Mouse (Mus musculus) liver, adult 2 months (tissue): ENCODE measurements at regions not wholly inside any gene's neighbourhood (a gene's known extent, or its start where the extent isn't known, plus 50 kb on each side); places are given as distances from the start of the nearest gene placed in this dataset.

Experiments used
- DNase-seq: peaks from one replicate; pipeline ENCODE4 v3.0.0-alpha.2; 2011; ENCODE audit warnings: low read depth, low spot score; ENCODE audit errors: extremely low read depth
- H3K27ac ChIP-seq: fragments of 200-500 bp; replicated peaks from 2 replicates; pipeline ENCODE4 v1.5.1; 2012; ENCODE audit warnings: low read depth, mild to moderate bottlenecking, control low read depth, inconsistent platforms, low read length; ENCODE audit not compliant: insufficient read depth
- H3K27me3 ChIP-seq: fragments of 200-500 bp; 2 replicates; pipeline ENCODE4 v1.6.1; 2012; ENCODE audit warnings: mild to moderate bottlenecking, moderate library complexity, low read length, inconsistent platforms; ENCODE audit not compliant: control insufficient read depth, insufficient read depth
- H3K36me3 ChIP-seq: fragments of 200-500 bp; 2 replicates; pipeline ENCODE4 v1.6.1; 2012; ENCODE audit warnings: low read length, inconsistent platforms; ENCODE audit not compliant: control insufficient read depth, insufficient read depth
- H3K4me1 ChIP-seq: fragments of 200-500 bp; 2 replicates; pipeline ENCODE4 v1.6.1; 2011; ENCODE audit warnings: low read length; ENCODE audit not compliant: control insufficient read depth, insufficient read depth
- H3K4me3 ChIP-seq: fragments of 200-500 bp; 2 replicates; pipeline ENCODE4 v1.5.1; 2011; ENCODE audit warnings: low read depth, mild to moderate bottlenecking, control low read depth, low read length, moderate library complexity; ENCODE audit not compliant: insufficient read depth
- H3K79me2 ChIP-seq: fragments of 200-500 bp; 2 replicates; pipeline ENCODE4 v1.6.1; 2012; ENCODE audit warnings: inconsistent platforms, mild to moderate bottlenecking, low read length, moderate library complexity; ENCODE audit not compliant: control insufficient read depth, insufficient read depth
- H3K9ac ChIP-seq: fragments of 200-500 bp; 2 replicates; pipeline ENCODE4 v1.6.1; 2012; ENCODE audit warnings: low read depth, mild to moderate bottlenecking, control low read depth, inconsistent platforms, low read length
- CTCF ChIP-seq: fragments of 200-500 bp; IDR thresholded peaks from 2 replicates; pipeline ENCODE4 v1.5.1; 2011; ENCODE audit warnings: low read depth, low read length, control low read depth
- POLR2A ChIP-seq: fragments of 200-500 bp; IDR thresholded peaks from 2 replicates; pipeline ENCODE4 v1.6.1; 2011; ENCODE audit warnings: low read length, control low read depth; ENCODE audit not compliant: insufficient read depth; ENCODE audit errors: extremely low read depth
- WGBS: fragments of 180-500 bp; shearing (Covaris S2); methylation state at CpG from one replicate; pipeline ENCODE4 v1.1.7; 2018; 5-methylcytosine and 5-hydroxymethylcytosine counted together

- DNase-seq = no peak
- no peak for TF ChIP-seq POLR2A
- TF ChIP-seq CTCF = no peak
- Histone ChIP-seq H3K4me1 (no peaks in the 10 kb centered on the region), H3K4me3 (no peak overlapping the region), H3K27ac (no peak overlapping the region), H3K79me2 (no peaks in the 10 kb centered on the region), H3K9ac (no peak overlapping the region), H3K36me3 (no peaks in the 10 kb centered on the region), H3K27me3 (0 out of 2 replicates have a peak, but pooled peaks cover 2% of the 10 kb centered on the region)
- WGBS = 46% methylated on average over 8 of the region's 8 CpGs
Measured at GRCm38 (mm10) chr16:93013881-93014280, 187.9 kb upstream of the Runx1 start.

- no peak for TF ChIP-seq POLR2A
- TF ChIP-seq CTCF = no peak
- Histone ChIP-seq H3K9ac (no peak overlapping the region), H3K27me3 (0 out of 2 replicates have a peak, but pooled peaks cover 2% of the 10 kb centered on the region), H3K4me3 (no peak overlapping the region), H3K36me3 (no peaks in the 10 kb centered on the region), H3K4me1 (no peaks in the 10 kb centered on the region), H3K79me2 (no peaks in the 10 kb centered on the region), H3K27ac (no peak overlapping the region)
- 76% methylated on average over 7 of the region's 7 CpGs for WGBS
- no peak for DNase-seq
Measured at GRCm38 (mm10) chr16:93013256-93013655, 187.3 kb upstream of the Runx1 start.

GRCm38 (mm10) chr16:93011474-93011873, 185.5 kb upstream of the Runx1 start:
- no peak for TF ChIP-seq CTCF
- TF ChIP-seq POLR2A = no peak
- Histone ChIP-seq H3K4me3 (no peak overlapping the region), H3K4me1 (no peaks in the 10 kb centered on the region), H3K9ac (no peak overlapping the region), H3K36me3 (no peaks in the 10 kb centered on the region), H3K27me3 (peaks cover 2% of the 10 kb centered on the region; the same call in 1 of the 2 replicates), H3K79me2 (no peaks in the 10 kb centered on the region), H3K27ac (no peak overlapping the region)
- DNase-seq = no peak
- 91% methylated on average over 1 of the region's 1 CpGs for WGBS

GRCm38 (mm10) chr16:93006321-93006984, 180.5 kb upstream of the Runx1 start:
- Histone ChIP-seq H3K4me1 (no peaks in the 10 kb centered on the region), H3K79me2 (no peaks in the 10 kb centered on the region), H3K27me3 (peaks cover 2% of the 10 kb centered on the region; the same call in 1 of the 2 replicates), H3K4me3 (no peak overlapping the region), H3K9ac (no peak overlapping the region), H3K27ac (no peak overlapping the region), H3K36me3 (no peaks in the 10 kb centered on the region)
- TF ChIP-seq POLR2A (no peak), CTCF (no peak)
- DNase-seq = no peak
- 15% methylated on average over 21 of the region's 21 CpGs for WGBS

GRCm38 (mm10) chr16:93005470-93005869, 179.5 kb upstream of the Runx1 start:
- no peak overlapping the region for H3K9ac ChIP-seq
- H3K4me1 ChIP-seq = no peaks in the 10 kb centered on the region
- no peak for DNase-seq
- H3K27me3 ChIP-seq = peaks cover 2% of the 10 kb centered on the region; the same call in 1 of the 2 replicates
- H3K36me3 ChIP-seq = no peaks in the 10 kb centered on the region
- TF ChIP-seq POLR2A (no peak), CTCF (no peak)
- H3K79me2 ChIP-seq = no peaks in the 10 kb centered on the region
- no peak overlapping the region for H3K27ac ChIP-seq
- H3K4me3 ChIP-seq = no peak overlapping the region
- WGBS = 19% methylated on average over 8 of the region's 8 CpGs

GRCm38 (mm10) chr16:93003830-93004229, 177.9 kb upstream of the Runx1 start:
- Histone ChIP-seq H3K27me3 (peaks cover 2% of the 10 kb centered on the region; the same call in 1 of the 2 replicates), H3K9ac (no peak overlapping the region), H3K27ac (no peak overlapping the region), H3K36me3 (no peaks in the 10 kb centered on the region), H3K4me3 (no peak overlapping the region), H3K79me2 (no peaks in the 10 kb centered on the region), H3K4me1 (no peaks in the 10 kb centered on the region)
- TF ChIP-seq CTCF = no peak
- TF ChIP-seq POLR2A = no peak
- DNase-seq = no peak
- 70% methylated on average over 4 of the region's 4 CpGs for WGBS
